Mouse (Mus musculus) liver, adult 2 months (tissue): ENCODE data around the gene Plekhs1.

Experiments
- CTCF ChIP-seq: fragments of 200-500 bp; IDR thresholded peaks from 2 replicates; pipeline ENCODE4 v1.5.1; 2011; ENCODE audit warnings: low read depth, low read length, control low read depth
- POLR2A ChIP-seq: fragments of 200-500 bp; IDR thresholded peaks from 2 replicates; pipeline ENCODE4 v1.6.1; 2011; ENCODE audit warnings: low read length, control low read depth; ENCODE audit not compliant: insufficient read depth; ENCODE audit errors: extremely low read depth

GRCm38 (mm10) chr19:56534337-56534736 is 72.9 kb downstream of the Plekhs1 start:
- TF ChIP-seq POLR2A: no peak
- no peak for TF ChIP-seq CTCF
